Mouse (Mus musculus) testis, adult 2 months (tissue): ENCODE measurements around the gene Mgea5.

Experiments used
- CTCF ChIP-seq: fragments of 200-500 bp; IDR thresholded peaks from 2 replicates; pipeline ENCODE4 v1.5.1; 2012; ENCODE audit warnings: low read depth, mild to moderate bottlenecking, inconsistent platforms, low read length, moderate library complexity; ENCODE audit not compliant: control insufficient read depth, insufficient read depth, insufficient replicate concordance
- POLR2A ChIP-seq: fragments of 200-500 bp; IDR thresholded peaks from 2 replicates; pipeline ENCODE4 v1.6.1; 2012; ENCODE audit warnings: low read depth, mild to moderate bottlenecking, inconsistent platforms, low read length, moderate library complexity; ENCODE audit not compliant: control insufficient read depth

GRCm38 (mm10) chr19:45760810-45761209 is 22.8 kb downstream of the Mgea5 start:
- TF ChIP-seq CTCF = no peak
- no peak for TF ChIP-seq POLR2A
